Mouse (Mus musculus): Measurements from ENCODE around the gene Pheta1.

Pheta1 gene

DNA sequence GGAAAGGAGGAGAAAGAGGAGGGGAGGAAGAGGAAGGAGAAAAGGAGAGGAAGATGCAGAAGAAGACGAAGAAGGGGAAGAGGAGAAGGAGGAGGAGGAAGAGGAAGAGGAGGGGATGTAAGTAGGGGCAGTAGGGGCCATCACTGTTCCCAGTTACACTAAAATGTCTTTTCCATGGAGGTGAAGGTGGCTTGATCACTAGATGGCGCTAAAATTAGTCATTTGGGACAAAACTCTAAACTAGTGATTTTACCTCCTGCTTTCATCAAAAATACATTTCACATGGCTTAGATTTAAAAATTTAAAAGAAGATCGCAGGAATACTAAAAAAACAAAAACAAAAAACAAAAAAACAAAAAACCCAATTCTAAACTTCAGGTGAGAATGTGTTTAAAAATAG lies 44.8 kb downstream of the Pheta1 start:
- no peak for DNase-seq

DNA sequence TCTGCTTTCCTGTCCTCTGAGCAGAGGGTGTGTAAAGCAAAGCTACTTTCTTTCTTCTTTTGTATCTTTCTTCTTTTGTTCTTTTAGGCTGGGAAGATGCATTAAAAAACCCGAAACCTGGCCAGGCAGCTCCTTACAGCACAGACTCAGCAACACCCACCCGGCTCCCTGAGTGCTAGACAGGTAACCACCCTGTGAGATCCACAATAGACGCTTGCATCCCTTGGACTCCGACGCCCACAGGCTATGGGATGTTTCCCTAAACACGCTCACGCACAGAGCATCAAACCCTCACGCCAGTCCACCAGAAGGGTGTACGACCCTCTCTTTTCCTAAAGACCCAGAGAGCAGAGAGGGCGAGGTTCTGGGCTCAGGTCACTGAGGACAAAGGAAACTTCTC lies 45.9 kb downstream of the Pheta1 start:
- no peak for DNase-seq

DNA sequence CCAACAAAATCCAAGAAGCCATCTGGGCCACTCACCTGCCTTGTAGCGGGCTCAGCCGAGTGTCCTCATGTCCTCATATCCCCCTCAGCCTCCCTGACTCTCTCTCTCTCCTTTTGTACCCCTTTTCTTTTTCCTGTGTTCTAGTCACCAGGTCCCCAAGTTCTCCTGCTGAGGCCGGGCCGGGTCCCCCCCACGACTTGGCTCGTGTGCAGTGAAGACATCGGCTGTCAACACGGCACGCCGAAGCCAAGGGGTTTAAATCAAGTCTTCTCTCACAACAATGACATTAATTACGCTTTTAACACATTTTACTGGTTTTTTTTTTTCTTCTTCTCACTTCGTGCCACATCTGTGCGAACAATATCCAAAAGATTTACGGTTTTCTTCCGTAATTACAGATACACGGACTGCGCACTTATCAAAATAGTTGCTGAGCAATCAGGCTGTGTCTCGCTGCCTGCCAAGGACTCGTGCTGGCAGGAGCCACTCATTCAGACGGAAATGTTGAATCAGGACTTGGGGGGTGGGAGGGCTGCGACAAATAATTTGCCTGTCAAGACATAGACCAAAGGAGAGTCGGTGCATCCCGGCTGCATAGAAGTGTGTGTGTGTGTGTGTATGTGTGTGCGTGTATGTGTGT lies 46.5 kb downstream of the Pheta1 start:
- DNase-seq: no peak

GRCm38 (mm10) chr5:121902809-121903745 lies 54.3 kb downstream of the Pheta1 start:
- DNase-seq: no peak

Data from thymus, postnatal 14 days (tissue).